Mouse (Mus musculus): ENCODE results near the gene Borcs6.

Borcs6 gene

GRCm38 (mm10) chr11:69103531-69104435, 44.3 kb downstream of the Borcs6 start:
- no peak for DNase-seq

GRCm38 (mm10) chr11:69104487-69104886, 45.0 kb downstream of the Borcs6 start:
- no peak for DNase-seq

GRCm38 (mm10) chr11:69105227-69105626, 45.7 kb downstream of the Borcs6 start:
- DNase-seq, result no peak

- no peak for DNase-seq
Observed at GRCm38 (mm10) chr11:69105796-69106195, 46.3 kb downstream of the Borcs6 start.

- DNase-seq, result no peak
Observed at GRCm38 (mm10) chr11:69106299-69106698, 46.8 kb downstream of the Borcs6 start.

- DNase-seq, result no peak
Observed at GRCm38 (mm10) chr11:69106842-69107241, 47.3 kb downstream of the Borcs6 start.

- no peak for DNase-seq
Observed at GRCm38 (mm10) chr11:69107676-69108075, 48.2 kb downstream of the Borcs6 start.

GRCm38 (mm10) chr11:69108223-69108622, 48.7 kb downstream of the Borcs6 start:
- no peak for DNase-seq

- DNase-seq, result no peak
Observed at GRCm38 (mm10) chr11:69109032-69109900, 49.7 kb downstream of the Borcs6 start.

GRCm38 (mm10) chr11:69110319-69111046, 51.0 kb downstream of the Borcs6 start:
- DNase-seq, result peak; percentile 94

Measured in liver (tissue).